Mouse (Mus musculus) kidney, adult 2 months (tissue): ENCODE data around the gene Btd.

Experiments used
- CTCF ChIP-seq: fragments of 200-500 bp; conservative IDR thresholded peaks from 2 replicates; pipeline ENCODE4 v1.5.1; 2011; ENCODE audit warnings: low read depth, mild to moderate bottlenecking, control low read depth, low read length, moderate library complexity, mixed read lengths; ENCODE audit not compliant: insufficient read depth, insufficient read length
- POLR2A ChIP-seq: fragments of 200-500 bp; IDR thresholded peaks from one replicate; pipeline ENCODE4 v1.6.1; 2011; ENCODE audit warnings: low read depth, low read length, control low read depth

- TF ChIP-seq POLR2A = no peak
- TF ChIP-seq CTCF = no peak
Measured at GRCm38 (mm10) chr14:31662555-31663211, 21.9 kb downstream of the Btd start.
